Mouse (Mus musculus) cerebellum, postnatal 4 days (tissue): ENCODE measurements around the gene Prkar1b.

ENCODE experiments used
- DNase-seq, 2 experiments: peaks; one replicate each; pipeline ENCODE4 v3.0.0; 2022; ENCODE audit warnings: low spot score in 2 of 2, mixed read lengths in 1 of 2

The Prkar1b gene

GRCm38 (mm10) chr5:139004588-139004987 lies 145.2 kb downstream of the Prkar1b start:
- DNase-seq = no peak

GRCm38 (mm10) chr5:138999716-139000115 lies 150.1 kb downstream of the Prkar1b start:
- DNase-seq = no peak

GRCm38 (mm10) chr5:138997936-138998580 lies 151.7 kb downstream of the Prkar1b start:
- DNase-seq = no peak

GRCm38 (mm10) chr5:138997171-138997788 lies 152.5 kb downstream of the Prkar1b start, which contains the start of gene Pdgfa:
Gene Pdgfa (minus strand): TSS chr5:138997370.
- no peak for DNase-seq

- DNase-seq = peak in 1 of 2 experiments; percentile 54
These were observed 153.3 kb downstream of the Prkar1b start for GRCm38 (mm10) chr5:138996322-138997073.

- peak in 1 of 2 experiments; percentile 64 for DNase-seq
These were observed 154.0 kb downstream of the Prkar1b start for GRCm38 (mm10) chr5:138995721-138996311.

GRCm38 (mm10) chr5:138994786-138995720 lies 154.7 kb downstream of the Prkar1b start:
- DNase-seq = peak in 1 of 2 experiments; percentile 53

GRCm38 (mm10) chr5:138994108-138994785 lies 155.6 kb downstream of the Prkar1b start:
- DNase-seq = no peak

GRCm38 (mm10) chr5:138993371-138994107 lies 156.3 kb downstream of the Prkar1b start:
- no peak for DNase-seq

- no peak for DNase-seq
These were observed 157.0 kb downstream of the Prkar1b start for GRCm38 (mm10) chr5:138992611-138993370.

GRCm38 (mm10) chr5:138991734-138992133 lies 158.1 kb downstream of the Prkar1b start:
- DNase-seq = no peak

GRCm38 (mm10) chr5:138990659-138991380 lies 159.0 kb downstream of the Prkar1b start:
- DNase-seq = peak in 1 of 2 experiments; percentile 21

- DNase-seq = no peak
These were observed 160.2 kb downstream of the Prkar1b start for GRCm38 (mm10) chr5:138989567-138989966.

- DNase-seq = peak in 1 of 2 experiments; percentile 33
These were observed 161.0 kb downstream of the Prkar1b start for GRCm38 (mm10) chr5:138988764-138989163.

- DNase-seq = no peak
These were observed 161.8 kb downstream of the Prkar1b start for GRCm38 (mm10) chr5:138987994-138988393.

GRCm38 (mm10) chr5:138981921-138982320 lies 167.9 kb downstream of the Prkar1b start:
- no peak for DNase-seq

GRCm38 (mm10) chr5:138980608-138981007 lies 169.2 kb downstream of the Prkar1b start:
- no peak for DNase-seq

GRCm38 (mm10) chr5:138979840-138980239 lies 170.0 kb downstream of the Prkar1b start:
- no peak for DNase-seq
